Mouse (Mus musculus) CD4-positive, CD25-positive, alpha-beta regulatory T cell, adult 2 months (primary cell): Measurements from ENCODE around the gene Rph3a.
A peak's percentile ranks its signal among the peaks of the same experiment; 100 is the strongest.

Experiments
- DNase-seq: peaks from one replicate; pipeline ENCODE4 v3.0.0-alpha.2; 2012; ENCODE audit warnings: low read depth, low spot score

Gene Rph3a

DNA sequence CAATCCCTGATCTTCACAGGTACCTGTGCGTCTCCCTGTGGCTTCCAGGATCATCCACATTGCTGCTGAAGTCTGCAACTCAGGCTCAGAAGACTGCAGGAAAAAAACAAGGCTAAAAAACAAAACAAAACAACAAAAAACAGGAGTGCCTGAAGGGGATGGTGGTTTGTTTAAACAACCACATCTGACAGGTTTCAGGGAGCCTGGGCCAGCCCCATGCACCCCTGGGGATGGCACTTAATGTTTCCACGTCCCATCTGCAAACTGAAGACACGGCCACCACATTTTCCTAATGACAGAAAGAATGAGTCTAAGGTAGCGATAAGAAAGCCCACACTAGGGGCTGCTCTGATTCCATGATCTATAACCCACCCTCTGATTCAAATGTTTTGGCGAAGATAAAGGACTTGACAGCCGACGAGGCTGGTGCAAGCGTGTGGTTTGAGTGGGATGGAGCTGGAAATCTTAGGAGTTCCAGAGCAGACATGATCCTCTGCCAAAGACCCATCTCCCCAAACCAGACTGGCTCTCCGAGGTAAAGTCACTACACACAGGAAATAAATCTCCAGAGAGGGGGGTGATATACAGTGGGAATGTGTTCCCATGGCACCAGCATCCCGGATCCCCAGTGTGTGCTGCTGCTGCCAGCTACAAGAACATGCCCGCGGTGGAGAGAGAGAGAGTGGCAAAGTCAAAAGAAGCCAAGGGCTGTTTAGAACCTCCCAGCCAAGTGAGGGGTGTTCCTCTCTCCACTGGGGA is at the start of gene Rph3a:
Rph3a (minus strand) TSS at position 282 of the 759 bp plus-strand sequence.
- no peak for DNase-seq

DNA sequence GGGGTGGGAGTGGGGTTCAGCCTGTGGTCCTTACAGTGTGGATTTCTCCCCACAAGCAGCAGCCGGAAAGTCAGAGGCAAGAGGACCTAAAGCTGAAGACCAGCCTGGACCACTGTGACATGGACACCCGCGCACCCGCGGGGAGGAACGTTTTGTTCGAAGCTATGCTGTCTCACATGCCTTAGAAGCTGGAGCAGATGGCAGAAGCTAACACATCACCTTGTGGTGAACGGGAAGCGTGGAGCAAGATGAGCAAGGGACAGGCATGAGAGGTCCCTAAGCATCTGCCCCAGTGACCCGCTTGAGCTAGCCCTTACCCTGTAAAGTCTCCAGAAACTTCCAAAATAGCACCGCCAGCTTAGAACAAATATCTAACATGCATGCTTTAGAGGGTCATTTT is 48.4 kb upstream of the Rph3a start:
- DNase-seq, result no peak

DNA sequence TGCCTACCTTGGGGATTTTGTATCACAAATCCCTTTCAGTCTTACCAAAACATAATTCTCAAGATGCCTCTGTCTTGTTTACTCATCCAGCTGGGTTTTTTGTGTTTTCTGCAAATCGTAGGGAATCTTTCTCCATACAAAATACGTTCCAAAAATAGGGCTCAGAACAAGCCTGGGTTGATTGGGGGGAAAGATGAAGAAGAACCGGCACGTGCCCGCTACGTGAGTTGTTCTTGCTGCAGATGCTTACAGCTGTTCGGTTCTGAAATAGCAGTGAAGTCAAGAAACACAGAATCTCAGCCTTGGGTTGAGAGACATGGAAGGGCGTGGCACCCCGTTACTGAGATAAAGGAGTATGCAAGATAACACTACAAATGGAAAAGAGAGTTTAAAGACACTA is 44.0 kb upstream of the Rph3a start:
- no peak for DNase-seq

DNA sequence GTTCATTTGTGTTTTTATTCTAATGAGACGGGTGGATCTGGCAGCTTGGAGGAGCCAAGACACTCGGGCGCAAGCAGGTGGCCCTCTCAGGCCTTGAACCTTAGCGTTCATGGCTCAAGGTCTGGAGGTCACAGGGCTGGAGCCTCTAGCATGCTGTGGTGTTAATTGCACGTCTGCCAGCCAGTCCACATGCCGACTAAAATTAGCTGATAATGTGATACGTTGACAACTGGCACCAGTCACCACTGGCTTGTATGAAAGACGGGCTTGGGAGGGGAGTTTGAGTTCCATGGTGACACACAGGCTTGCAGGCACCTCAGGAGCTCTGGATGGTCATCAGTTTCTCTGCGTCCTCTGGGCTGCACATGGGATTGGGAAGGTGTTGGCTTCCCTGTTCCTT is 31.9 kb upstream of the Rph3a start:
- no peak for DNase-seq

GRCm38 (mm10) chr5:121039465-121039864 is 29.6 kb upstream of the Rph3a start:
- no peak for DNase-seq

DNA sequence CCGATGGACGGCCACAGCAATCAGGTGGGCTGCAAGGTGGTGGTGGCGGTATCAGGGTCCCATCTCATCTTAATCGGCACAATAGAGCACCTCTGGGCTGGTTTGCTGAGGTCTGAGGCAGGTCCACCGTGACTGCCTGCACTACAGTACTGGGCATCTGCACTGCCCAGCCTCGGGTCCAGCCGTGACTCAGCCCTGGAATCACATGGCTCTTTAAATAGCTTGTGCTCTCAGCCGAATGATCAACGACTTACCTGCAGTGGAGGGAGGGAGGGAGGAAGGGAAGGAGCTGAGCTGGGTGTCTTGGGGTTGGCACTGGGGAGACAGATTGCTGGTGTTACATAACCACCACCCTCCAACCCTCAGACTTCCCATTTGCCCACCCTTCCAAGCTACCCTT is 20.3 kb upstream of the Rph3a start:
- DNase-seq, result no peak

GRCm38 (mm10) chr5:121019505-121019904 is 9.6 kb upstream of the Rph3a start:
- no peak for DNase-seq

- DNase-seq, result no peak
Measured at GRCm38 (mm10) chr5:121017699-121018098, 7.8 kb upstream of the Rph3a start.

DNA sequence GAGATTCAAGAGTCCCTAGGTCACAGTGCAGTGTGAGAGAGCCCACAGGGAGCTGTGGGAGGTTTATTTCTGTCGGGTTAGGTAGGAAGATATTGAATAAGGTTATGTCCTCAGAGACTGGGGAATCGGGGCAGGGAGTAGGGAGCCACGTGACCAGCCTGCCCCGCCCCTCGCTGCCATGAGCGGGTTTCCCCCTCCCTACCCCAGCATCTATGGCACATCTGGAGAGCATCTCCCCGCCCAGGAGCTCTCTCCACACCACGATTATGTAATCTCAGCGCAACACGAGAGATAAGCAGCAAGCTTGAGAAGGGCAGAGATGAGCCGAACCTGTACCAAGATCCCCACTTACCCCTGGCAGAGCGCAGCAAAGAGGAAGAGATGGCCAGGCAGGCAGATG is 6.5 kb upstream of the Rph3a start:
- no peak for DNase-seq

- no peak for DNase-seq
Measured at GRCm38 (mm10) chr5:121014496-121014895, 4.6 kb upstream of the Rph3a start.

GRCm38 (mm10) chr5:121011962-121012361 is 2.1 kb upstream of the Rph3a start:
- DNase-seq, result no peak

GRCm38 (mm10) chr5:121009406-121009805 is 486 bp downstream of the Rph3a start:
- peak; percentile 29 for DNase-seq

GRCm38 (mm10) chr5:121008411-121009239 is 1.3 kb downstream of the Rph3a start:
- DNase-seq, result no peak

DNA sequence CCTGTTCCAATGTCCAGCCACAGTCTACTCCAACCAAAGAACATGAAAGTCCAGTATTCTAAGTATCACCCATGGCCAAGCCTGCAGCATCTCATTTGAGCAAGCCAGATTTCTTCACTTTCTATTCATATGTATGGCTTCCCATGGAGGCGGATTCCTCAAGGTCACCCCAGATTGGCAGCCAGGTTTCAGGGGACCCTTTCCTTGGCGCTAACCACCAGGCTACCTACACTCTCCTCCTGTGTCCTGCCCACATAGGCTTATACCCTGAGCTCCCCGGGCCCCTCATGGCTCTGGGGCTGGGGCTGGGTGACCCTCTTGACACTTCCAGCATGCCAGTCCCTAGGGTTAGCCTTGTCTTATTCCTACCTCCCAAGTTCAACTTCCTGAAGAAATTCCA is 2.3 kb downstream of the Rph3a start:
- no peak for DNase-seq

DNA sequence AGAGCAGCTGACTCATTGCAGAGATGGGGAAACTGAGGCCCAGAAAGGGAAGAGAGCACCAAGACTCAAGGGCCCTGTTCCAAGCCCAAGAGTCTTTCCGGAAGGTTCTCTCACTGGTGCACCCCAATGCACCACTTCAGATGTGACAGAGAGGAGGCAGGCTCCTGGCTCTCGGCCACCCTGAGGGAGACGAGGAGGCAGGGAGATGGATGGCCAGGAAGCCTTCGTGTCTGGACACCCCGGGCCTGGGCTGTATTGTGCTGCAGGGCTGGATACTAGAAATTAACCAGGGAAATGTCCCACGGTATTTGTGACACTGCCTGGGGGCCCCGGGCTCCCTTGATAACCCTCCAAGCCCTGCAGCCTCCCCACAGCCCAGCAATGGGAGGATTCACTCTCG is 2.8 kb downstream of the Rph3a start:
- DNase-seq, result no peak

GRCm38 (mm10) chr5:121006176-121006575 is 3.7 kb downstream of the Rph3a start:
- no peak for DNase-seq

DNA sequence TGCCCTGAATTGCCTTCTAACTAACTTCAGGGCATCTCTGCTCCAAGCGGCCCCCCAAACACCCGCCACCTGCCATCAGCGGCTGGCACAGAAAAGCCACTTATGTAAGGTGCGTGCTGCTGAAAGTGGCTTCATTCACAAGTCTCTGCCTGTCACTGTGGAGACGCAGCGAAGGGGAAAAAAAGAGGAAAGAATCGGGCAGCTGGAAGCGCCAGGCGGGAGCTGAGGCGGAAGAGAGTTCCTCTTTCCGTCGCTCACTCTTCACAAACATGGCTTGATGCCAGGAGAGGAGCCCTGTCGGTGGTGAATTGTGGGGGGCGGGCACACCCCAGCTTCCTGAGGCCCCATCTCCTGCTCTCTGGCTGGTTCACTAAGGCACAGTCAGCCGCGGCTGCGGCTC is 6.1 kb downstream of the Rph3a start:
- peak; percentile 13 for DNase-seq

- DNase-seq, result peak; percentile 47
Measured at GRCm38 (mm10) chr5:120999573-120999972, 10.3 kb downstream of the Rph3a start.

DNA sequence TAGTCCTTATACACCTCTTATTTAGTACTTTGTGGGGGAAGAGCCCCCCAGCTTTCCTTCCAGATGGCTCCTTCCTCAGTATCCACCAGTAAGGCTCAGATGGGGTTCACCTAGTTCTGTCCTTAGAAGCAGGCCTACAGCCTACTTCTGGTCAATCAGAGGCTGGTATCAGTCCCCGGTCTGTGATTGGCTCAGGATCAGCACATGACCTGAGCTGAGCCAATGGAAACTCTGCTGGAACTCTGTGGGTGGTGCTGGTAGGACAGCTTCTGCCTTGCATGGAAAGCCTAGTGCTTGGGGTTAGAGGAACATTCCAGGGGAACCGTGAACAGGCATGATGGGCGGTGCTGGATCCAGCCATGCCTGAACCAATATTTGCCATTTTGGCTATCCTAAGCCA is 21.5 kb downstream of the Rph3a start:
- DNase-seq, result no peak

- peak; percentile 33 for DNase-seq
Measured at GRCm38 (mm10) chr5:120983029-120983428, 26.9 kb downstream of the Rph3a start.

DNA sequence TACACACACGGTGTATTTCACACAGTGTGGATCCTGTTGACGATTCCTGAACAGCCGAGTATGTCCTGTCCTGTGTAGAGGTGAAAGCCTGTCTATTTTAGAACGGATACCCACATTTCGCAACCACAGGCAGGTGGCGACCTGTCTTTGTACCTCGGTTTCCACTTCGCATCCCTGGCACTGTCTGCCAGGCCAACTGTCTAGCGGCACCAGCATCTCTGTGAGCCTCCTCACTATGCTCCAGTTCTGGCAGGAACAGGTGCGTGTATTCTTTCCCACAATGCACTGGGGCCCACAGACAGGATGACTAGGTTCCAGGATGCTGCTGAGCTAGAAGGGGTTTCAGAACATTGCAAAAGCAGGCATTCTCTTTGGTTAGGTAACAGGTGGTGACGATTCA is 28.7 kb downstream of the Rph3a start:
- no peak for DNase-seq

- DNase-seq, result no peak
Measured at GRCm38 (mm10) chr5:120980116-120980515, 29.8 kb downstream of the Rph3a start.

- DNase-seq, result no peak
Measured at GRCm38 (mm10) chr5:120976138-120976537, 33.8 kb downstream of the Rph3a start.
